Mouse (Mus musculus) intestine, postnatal 0 days (tissue): ENCODE results near the gene Wwox. TPM values are rescaled to one million over a fixed set of nuclear protein-coding genes. Genes with fewer than 3 reads are reported as not detected.

Source experiments
- ATAC-seq: fragments of 200-750 bp; cut with Nextera tagmentation; 2 replicates; pipeline ENCODE4 v1.8.0; 2017; ENCODE audit warnings: mild to moderate bottlenecking, moderate TSS enrichment, moderate library complexity
- H3K27ac ChIP-seq: fragments of 300-500 bp; sonication (generic); 2 replicates; pipeline ENCODE4 v1.5.1; 2014; ENCODE audit warnings: mild to moderate bottlenecking, low read depth, low read length, moderate library complexity
- H3K27me3 ChIP-seq: fragments of 300-500 bp; sonication (generic); replicated peaks from 2 replicates; pipeline ENCODE4 v1.6.1; 2014; ENCODE audit warnings: low read length, mixed read lengths; ENCODE audit not compliant: control insufficient read depth, insufficient read depth
- H3K36me3 ChIP-seq: fragments of 300-500 bp; sonication (generic); 2 replicates; pipeline ENCODE4 v1.6.1; 2014; ENCODE audit warnings: mild to moderate bottlenecking, moderate library complexity; ENCODE audit not compliant: control insufficient read depth, insufficient read depth
- H3K4me1 ChIP-seq: fragments of 300-500 bp; sonication (generic); replicated peaks from 2 replicates; pipeline ENCODE4 v1.6.1; 2014; ENCODE audit warnings: antibody characterized with exemption, low read length, mixed read lengths; ENCODE audit not compliant: control insufficient read depth, insufficient read depth
- H3K4me2 ChIP-seq: fragments of 300-500 bp; sonication (generic); replicated peaks from 2 replicates; pipeline ENCODE4 v1.6.1; 2014; ENCODE audit warnings: low read depth, mild to moderate bottlenecking, moderate library complexity
- H3K4me3 ChIP-seq: fragments of 300-500 bp; sonication (generic); 2 replicates; pipeline ENCODE4 v1.5.1; 2014; ENCODE audit warnings: low read depth, low read length
- H3K9ac ChIP-seq: fragments of 300-500 bp; sonication (generic); 2 replicates; pipeline ENCODE4 v1.6.1; 2014; ENCODE audit warnings: mild to moderate bottlenecking, low read depth, low read length
- H3K9me3 ChIP-seq: fragments of 300-500 bp; sonication (generic); 2 replicates; pipeline ENCODE4 v1.6.1; 2016; ENCODE audit warnings: mixed run types; ENCODE audit not compliant: control insufficient read depth
- CTCF ChIP-seq: sonication (generic); IDR thresholded peaks from 2 replicates; pipeline ENCODE4 v1.5.1; 2016; ENCODE audit warnings: low read depth, mild to moderate bottlenecking, control low read depth, antibody characterized with exemption, moderate library complexity
- WGBS: fragments of 180-500 bp; shearing (Covaris S2); extraction: QIAGEN DNeasy Blood & Tissue Kit; methylation state at CpG from one replicate; pipeline ENCODE4 v1.1.7; 2014; 5-methylcytosine and 5-hydroxymethylcytosine counted together
- polyA plus RNA-seq: library from polyadenylated mRNA; unstranded; fragments of >200 nt; fragmentation: Nextera tagmentation; extraction: Ambion mirVana; gene quantifications from 2 replicates; pipeline ENCODE4 v1.2.1, GENCODE M21; 2015

Wwox gene
- polyA plus RNA-seq, 1 experiment from 2014 or later = 7.1 TPM

- H3K4me2 ChIP-seq = no peak overlapping the region
- TF ChIP-seq CTCF = peak; percentile 56
These were observed 21.1 kb downstream of the Wwox start for GRCm38 (mm10) chr8:114460600-114460999.

GRCm38 (mm10) chr8:114462591-114462990 is 23.1 kb downstream of the Wwox start:
- Histone ChIP-seq H3K27me3 (no peaks in the 10 kb centered on the region), H3K4me2 (no peak overlapping the region), H3K9me3 (no peaks in the 10 kb centered on the region), H3K4me1 (no peaks in the 10 kb centered on the region), H3K36me3 (no peaks in the 10 kb centered on the region), H3K27ac (no peak overlapping the region), H3K4me3 (no peak overlapping the region), H3K9ac (no peak overlapping the region)
- no peak for TF ChIP-seq CTCF
- no peak for ATAC-seq
- 89% methylated on average over 11 of the region's 11 CpGs for WGBS

More at GRCm38 (mm10) chr8:114460600-114460999, 21.1 kb downstream of the Wwox start:
- Histone ChIP-seq H3K4me3 (no peak overlapping the region), H3K9ac (no peak overlapping the region), H3K36me3 (no peaks in the 10 kb centered on the region), H3K27ac (no peak overlapping the region), H3K27me3 (no peaks in the 10 kb centered on the region), H3K9me3 (no peaks in the 10 kb centered on the region), H3K4me1 (no peaks in the 10 kb centered on the region)
- ATAC-seq = no peak
- WGBS = 76% methylated on average over 5 of the region's 5 CpGs

GRCm38 (mm10) chr8:114463305-114463704 is 23.9 kb downstream of the Wwox start:
- TF ChIP-seq CTCF = no peak
- 80% methylated on average over 10 of the region's 10 CpGs for WGBS

GRCm38 (mm10) chr8:114468526-114469207 is 29.2 kb downstream of the Wwox start:
- no peaks in the 10 kb centered on the region for H3K9me3 ChIP-seq
- no peak overlapping the region for H3K9ac ChIP-seq
- H3K27me3 ChIP-seq = no peaks in the 10 kb centered on the region
- 78% methylated on average over 21 of the region's 21 CpGs for WGBS
- no peak for TF ChIP-seq CTCF
- no peak overlapping the region for H3K4me2 ChIP-seq
- no peak overlapping the region for H3K27ac ChIP-seq
- no peak for ATAC-seq
- H3K4me3 ChIP-seq = no peak overlapping the region
- no peaks in the 10 kb centered on the region for H3K4me1 ChIP-seq
- no peaks in the 10 kb centered on the region; the same call in 1 of the 2 replicates for H3K36me3 ChIP-seq

More at GRCm38 (mm10) chr8:114463305-114463704, 23.9 kb downstream of the Wwox start:
- no peaks in the 10 kb centered on the region for H3K27me3 ChIP-seq
- ATAC-seq = no peak
- H3K36me3 ChIP-seq = no peaks in the 10 kb centered on the region
- no peaks in the 10 kb centered on the region for H3K9me3 ChIP-seq
- no peak overlapping the region for H3K27ac ChIP-seq
- no peak overlapping the region for H3K4me3 ChIP-seq
- H3K9ac ChIP-seq = no peak overlapping the region
- H3K4me2 ChIP-seq = no peak overlapping the region
- H3K4me1 ChIP-seq = no peaks in the 10 kb centered on the region

- no peak overlapping the region for H3K4me2 ChIP-seq
- H3K4me1 ChIP-seq = no peaks in the 10 kb centered on the region
- no peaks in the 10 kb centered on the region for H3K27me3 ChIP-seq
- H3K9ac ChIP-seq = no peak overlapping the region
- no peak overlapping the region for H3K4me3 ChIP-seq
- H3K9me3 ChIP-seq = no peaks in the 10 kb centered on the region
- 87% methylated on average over 10 of the region's 10 CpGs for WGBS
- no peaks in the 10 kb centered on the region; the same call in 1 of the 2 replicates for H3K36me3 ChIP-seq
- ATAC-seq = no peak
- TF ChIP-seq CTCF = peak; percentile 36
- H3K27ac ChIP-seq = no peak overlapping the region
These were observed 29.7 kb downstream of the Wwox start for GRCm38 (mm10) chr8:114469208-114469590.

GRCm38 (mm10) chr8:114473546-114473945 is 34.1 kb downstream of the Wwox start:
- Histone ChIP-seq H3K9ac (no peak overlapping the region), H3K4me1 (no peaks in the 10 kb centered on the region), H3K36me3 (no peaks in the 10 kb centered on the region; the same call in 1 of the 2 replicates), H3K27me3 (no peaks in the 10 kb centered on the region), H3K4me3 (no peak overlapping the region), H3K27ac (no peak overlapping the region), H3K9me3 (no peaks in the 10 kb centered on the region), H3K4me2 (no peak overlapping the region)
- no peak for ATAC-seq
- WGBS = 87% methylated on average over 11 of the region's 11 CpGs
- TF ChIP-seq CTCF = no peak

GRCm38 (mm10) chr8:114476919-114477318 is 37.5 kb downstream of the Wwox start:
- no peaks in the 10 kb centered on the region for H3K4me1 ChIP-seq
- H3K4me3 ChIP-seq = no peak overlapping the region
- no peaks in the 10 kb centered on the region for H3K36me3 ChIP-seq
- no peaks in the 10 kb centered on the region for H3K27me3 ChIP-seq
- no peak overlapping the region for H3K27ac ChIP-seq
- ATAC-seq = no peak
- TF ChIP-seq CTCF = no peak
- 75% methylated on average over 10 of the region's 10 CpGs for WGBS
- no peak overlapping the region for H3K9ac ChIP-seq
- H3K4me2 ChIP-seq = no peak overlapping the region
- no peaks in the 10 kb centered on the region for H3K9me3 ChIP-seq
